Mouse (Mus musculus) CH12.LX (cell line): ENCODE measurements at regions not wholly inside any gene's neighbourhood (a gene's known extent, or its start where the extent isn't known, plus 50 kb on each side); places are given as distances from the start of the nearest gene placed in this dataset.

ENCODE experiments used
- CHD2 ChIP-seq: IDR thresholded peaks from 2 replicates; pipeline ENCODE4 v1.6.1; 2011; ENCODE audit warnings: low read length, improper control_type of control experiment
- CTCF ChIP-seq, 2 experiments: IDR thresholded peaks in 1 of 2; conservative IDR thresholded peaks in 1 of 2; 2 replicates each; pipeline ENCODE4 v1.5.1; 2011 to 2012; ENCODE audit warnings: low read depth in 2 of 2, low read length in 2 of 2, improper control_type of control experiment in 1 of 2, inconsistent platforms in 1 of 2, mild to moderate bottlenecking in 1 of 2, moderate library complexity in 1 of 2
- E2F4 ChIP-seq: IDR thresholded peaks from 2 replicates; pipeline ENCODE4 v1.6.1; 2011; ENCODE audit warnings: low read depth, low read length, improper control_type of control experiment; ENCODE audit not compliant: insufficient replicate concordance
- GABPA ChIP-seq: IDR thresholded peaks from 2 replicates; pipeline ENCODE4 v1.6.1; 2012; ENCODE audit warnings: low read depth, low read length, improper control_type of control experiment, inconsistent platforms; ENCODE audit not compliant: insufficient replicate concordance
- PAX5 ChIP-seq: IDR thresholded peaks from 2 replicates; pipeline ENCODE4 v1.6.1; 2012; ENCODE audit warnings: low read length, inconsistent platforms, mixed read lengths
- POLR2A ChIP-seq: IDR thresholded peaks from 2 replicates; pipeline ENCODE4 v1.6.1; 2011; ENCODE audit warnings: low read depth, mild to moderate bottlenecking, improper control_type of control experiment, low read length
- RAD21 ChIP-seq: IDR thresholded peaks from 2 replicates; pipeline ENCODE4 v1.6.1; 2011; ENCODE audit warnings: low read depth, mild to moderate bottlenecking, low read length, improper control_type of control experiment, moderate library complexity

DNA sequence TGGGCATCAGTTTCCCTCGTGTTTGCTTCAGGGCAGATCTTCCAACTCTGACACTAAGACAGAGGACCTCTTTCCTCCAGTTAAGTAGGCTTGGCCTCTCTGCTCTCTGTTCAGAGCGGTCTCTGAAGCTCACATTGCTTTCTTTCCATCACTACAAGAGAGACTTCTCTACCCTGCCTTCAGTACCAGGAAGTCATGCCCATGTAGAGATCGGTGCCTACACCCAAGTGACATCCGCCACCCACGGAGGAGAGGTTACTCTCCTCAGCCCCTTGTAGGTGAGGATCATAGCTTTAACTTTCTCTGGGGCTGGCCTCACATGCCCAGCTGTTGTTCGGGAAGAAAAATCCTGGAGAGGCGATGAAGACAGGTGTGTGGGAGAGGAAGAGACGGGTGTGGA lies 155.3 kb downstream of the Zfp36l2 start:
- no peak for TF ChIP-seq POLR2A
- no peak for TF ChIP-seq E2F4
- TF ChIP-seq PAX5 = no peak
- no peak for TF ChIP-seq CHD2
- TF ChIP-seq CTCF (conservative IDR thresholded peaks at IDR 0.05 in 1 of 2, IDR thresholded peaks at IDR 0.05 in 1 of 2; ENCODE audit: low read depth in 2 of 2, low read length in 2 of 2) = no peak
- no peak for TF ChIP-seq RAD21
- TF ChIP-seq GABPA = no peak
